Mouse (Mus musculus) cortical plate, adult 2 months (tissue): ENCODE measurements at regions not wholly inside any gene's neighbourhood (a gene's known extent, or its start where the extent isn't known, plus 50 kb on each side); places are given as distances from the start of the nearest gene placed in this dataset.

Experiments used
- CTCF ChIP-seq: fragments of 200-500 bp; IDR thresholded peaks from 2 replicates; pipeline ENCODE4 v1.5.1; 2011; ENCODE audit warnings: mild to moderate bottlenecking, control low read depth, low read length; ENCODE audit not compliant: insufficient read depth; ENCODE audit errors: extremely low read depth
- POLR2A ChIP-seq: fragments of 200-500 bp; IDR thresholded peaks from 2 replicates; pipeline ENCODE4 v1.6.1; 2011; ENCODE audit warnings: mild to moderate bottlenecking, low read length, control low read depth; ENCODE audit not compliant: insufficient read depth; ENCODE audit errors: extremely low read depth

DNA sequence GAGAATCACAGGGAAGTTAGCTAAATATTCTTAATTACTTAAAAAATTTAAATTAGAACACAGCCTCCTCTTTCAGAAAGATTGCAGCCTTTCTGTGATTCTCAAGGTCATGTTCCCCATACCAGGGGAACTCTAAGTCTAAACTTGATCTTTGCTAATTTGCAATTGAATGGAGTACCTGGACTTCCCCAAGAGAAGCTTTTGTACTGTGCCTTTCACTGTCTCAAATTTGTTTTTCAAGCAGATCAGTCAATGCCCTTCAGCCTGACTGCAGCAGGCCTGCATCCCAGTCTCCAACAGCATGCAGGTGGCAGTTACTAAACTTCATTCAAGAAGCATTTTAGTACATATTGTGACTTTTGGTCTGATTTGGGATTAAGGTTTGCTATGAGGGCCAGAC is 611.8 kb downstream of the Snca start:
- no peak for TF ChIP-seq POLR2A
- no peak for TF ChIP-seq CTCF
